Mouse (Mus musculus) liver, embryonic 15.5 days (tissue): ENCODE measurements around the gene Eml4. TPM values are rescaled to one million over a fixed set of nuclear protein-coding genes. Genes with fewer than 3 reads are reported as not detected.

Source experiments
- ATAC-seq: fragments of 200-750 bp; cut with Nextera tagmentation; 2 replicates; pipeline ENCODE4 v1.8.0; 2017; ENCODE audit warnings: moderate number of reproducible peaks, mild to moderate bottlenecking, moderate library complexity; ENCODE audit not compliant: insufficient read depth
- H3K27ac ChIP-seq: fragments of 300-500 bp; sonication (generic); replicated peaks from 2 replicates; pipeline ENCODE4 v1.5.1; 2015; ENCODE audit warnings: mild to moderate bottlenecking, inconsistent platforms
- H3K27me3 ChIP-seq: fragments of 300-500 bp; sonication (generic); 2 replicates; pipeline ENCODE4 v1.6.1; 2015; ENCODE audit warnings: mild to moderate bottlenecking, inconsistent platforms
- H3K36me3 ChIP-seq: fragments of 300-500 bp; sonication (generic); replicated peaks from 2 replicates; pipeline ENCODE4 v1.6.1; 2015; ENCODE audit warnings: moderate library complexity, mild to moderate bottlenecking, inconsistent platforms
- H3K4me1 ChIP-seq: fragments of 300-500 bp; sonication (generic); replicated peaks from 2 replicates; pipeline ENCODE4 v1.6.1; 2015; ENCODE audit warnings: inconsistent platforms
- H3K4me2 ChIP-seq: fragments of 300-500 bp; sonication (generic); 2 replicates; pipeline ENCODE4 v1.6.1; 2015; ENCODE audit warnings: moderate library complexity, mild to moderate bottlenecking, inconsistent platforms
- H3K4me3 ChIP-seq: fragments of 300-500 bp; sonication (generic); replicated peaks from 2 replicates; pipeline ENCODE4 v1.5.1; 2015; ENCODE audit warnings: mild to moderate bottlenecking, inconsistent platforms
- H3K9ac ChIP-seq: fragments of 300-500 bp; sonication (generic); 2 replicates; pipeline ENCODE4 v1.6.1; 2015; ENCODE audit warnings: moderate library complexity, mild to moderate bottlenecking, inconsistent platforms
- H3K9me3 ChIP-seq: fragments of 300-500 bp; sonication (generic); replicated peaks from 2 replicates; pipeline ENCODE4 v1.6.1; 2016; ENCODE audit warnings: inconsistent platforms
- WGBS: fragments of 180-500 bp; shearing (Covaris S2); methylation state at CpG from one replicate; pipeline ENCODE4 v1.1.7; 2015; ENCODE audit warnings: mixed read lengths; ENCODE audit not compliant: insufficient replicate concordance; 5-methylcytosine and 5-hydroxymethylcytosine counted together
- polyA plus RNA-seq: library from polyadenylated mRNA; unstranded; fragments of >200 nt; fragmentation: Nextera tagmentation; extraction: Ambion mirVana; gene quantifications from 2 replicates; pipeline ENCODE4 v1.2.1, GENCODE M21; 2015

Gene Eml4
- polyA plus RNA-seq, 1 experiment from 2014 or later, result 4.4 TPM

GRCm38 (mm10) chr17:83384981-83385380 lies 34.2 kb downstream of the Eml4 start:
- no peaks in the 10 kb centered on the region for H3K9me3 ChIP-seq
- 72% methylated on average over 2 of the region's 2 CpGs for WGBS
- H3K27me3 ChIP-seq, result no peaks in the 10 kb centered on the region
- no peak overlapping the region for H3K27ac ChIP-seq
- no peak overlapping the region for H3K9ac ChIP-seq
- no peaks in the 10 kb centered on the region for H3K36me3 ChIP-seq
- H3K4me2 ChIP-seq, result no peak overlapping the region
- peaks cover 3% of the 10 kb centered on the region; the same call in 1 of the 2 replicates for H3K4me1 ChIP-seq
- no peak for ATAC-seq
- no peak overlapping the region for H3K4me3 ChIP-seq

GRCm38 (mm10) chr17:83387161-83387560 lies 36.4 kb downstream of the Eml4 start:
- Histone ChIP-seq H3K27me3 (no peaks in the 10 kb centered on the region), H3K4me1 (peaks cover 3% of the 10 kb centered on the region; the same call in 1 of the 2 replicates), H3K9me3 (no peaks in the 10 kb centered on the region), H3K4me2 (no peak overlapping the region), H3K27ac (no peak overlapping the region), H3K4me3 (no peak overlapping the region), H3K36me3 (no peaks in the 10 kb centered on the region), H3K9ac (no peak overlapping the region)
- 70% methylated on average over 3 of the region's 3 CpGs for WGBS
- ATAC-seq, result no peak

GRCm38 (mm10) chr17:83394013-83394412 lies 43.3 kb downstream of the Eml4 start:
- Histone ChIP-seq H3K27ac (no peak overlapping the region), H3K27me3 (no peaks in the 10 kb centered on the region), H3K9ac (no peak overlapping the region), H3K4me2 (no peak overlapping the region), H3K9me3 (no peaks in the 10 kb centered on the region), H3K36me3 (no peaks in the 10 kb centered on the region), H3K4me3 (no peak overlapping the region), H3K4me1 (peaks cover 10% of the 10 kb centered on the region; the same call in 1 of the 2 replicates)
- ATAC-seq, result no peak
- 33% methylated on average over 3 of the region's 3 CpGs for WGBS

- no peak overlapping the region for H3K9ac ChIP-seq
- peak overlapping the region; percentile 20 for H3K4me2 ChIP-seq
- peaks cover 10% of the 10 kb centered on the region; the same call in 1 of the 2 replicates for H3K4me1 ChIP-seq
- peak overlapping the region; percentile 64; the same call in 1 of the 2 replicates for H3K27ac ChIP-seq
- H3K4me3 ChIP-seq, result no peak overlapping the region; the same call in 1 of the 2 replicates
- no peak for ATAC-seq
- H3K27me3 ChIP-seq, result no peaks in the 10 kb centered on the region
- no peaks in the 10 kb centered on the region for H3K9me3 ChIP-seq
- WGBS, result 13% methylated on average over 6 of the region's 6 CpGs
- H3K36me3 ChIP-seq, result no peaks in the 10 kb centered on the region
Measured at GRCm38 (mm10) chr17:83397571-83398100, 46.9 kb downstream of the Eml4 start.

DNA sequence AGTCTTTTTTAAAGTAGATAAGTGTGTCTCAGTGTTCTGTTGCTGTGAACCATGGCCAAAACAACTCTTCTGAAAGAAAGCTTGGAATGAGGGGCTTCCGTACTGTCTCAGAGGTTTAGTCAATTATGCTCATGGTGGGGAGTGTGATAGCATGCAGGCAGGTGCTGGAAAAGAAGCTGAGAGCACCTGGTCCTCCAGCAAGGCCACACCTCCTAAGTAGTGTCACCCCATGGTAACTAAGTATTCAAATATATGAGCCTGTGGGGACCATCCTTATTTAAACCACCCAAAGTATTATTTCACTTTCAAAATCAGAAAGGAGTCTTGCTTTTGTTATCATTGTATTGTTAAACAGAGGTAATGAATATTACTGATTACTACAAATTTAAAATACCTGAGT lies 48.0 kb downstream of the Eml4 start:
- ATAC-seq, result no peak
- no peak overlapping the region for H3K4me3 ChIP-seq
- peaks cover 10% of the 10 kb centered on the region; the same call in 1 of the 2 replicates for H3K4me1 ChIP-seq
- H3K36me3 ChIP-seq, result no peaks in the 10 kb centered on the region
- H3K9ac ChIP-seq, result no peak overlapping the region
- no peak overlapping the region for H3K27ac ChIP-seq
- no peaks in the 10 kb centered on the region for H3K9me3 ChIP-seq
- WGBS, result 69% methylated on average over 1 of the region's 1 CpGs
- H3K27me3 ChIP-seq, result no peaks in the 10 kb centered on the region
- H3K4me2 ChIP-seq, result no peak overlapping the region

GRCm38 (mm10) chr17:83430607-83431006 lies 79.9 kb downstream of the Eml4 start:
- 73% methylated on average over 4 of the region's 4 CpGs for WGBS
- ATAC-seq, result no peak
- H3K4me1 ChIP-seq, result no peaks in the 10 kb centered on the region

DNA sequence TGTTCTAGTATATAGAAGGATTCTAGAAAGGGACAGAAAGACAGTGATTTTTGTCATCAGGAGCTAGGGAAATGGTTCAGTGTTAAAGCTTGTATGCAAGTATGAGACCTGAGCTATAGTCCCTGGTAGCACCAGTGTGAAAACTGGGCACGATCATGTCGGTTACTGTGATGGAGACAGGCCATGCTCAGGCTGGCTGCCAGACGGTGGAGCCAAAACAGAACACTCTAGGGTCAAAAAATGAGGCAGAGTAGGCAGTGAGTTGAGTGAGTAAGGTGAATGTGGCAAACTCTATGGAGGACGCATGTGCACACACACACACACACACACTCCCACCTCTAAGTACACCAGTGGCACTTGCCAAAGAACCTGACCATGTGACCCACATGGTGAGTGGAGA lies 92.7 kb downstream of the Eml4 start:
- 77% methylated on average over 4 of the region's 4 CpGs for WGBS
- H3K4me2 ChIP-seq, result no peak overlapping the region
- no peak overlapping the region for H3K27ac ChIP-seq
- no peak overlapping the region for H3K4me3 ChIP-seq
- H3K4me1 ChIP-seq, result no peaks in the 10 kb centered on the region
- no peak overlapping the region for H3K9ac ChIP-seq
- no peaks in the 10 kb centered on the region for H3K9me3 ChIP-seq
- no peak for ATAC-seq
- H3K36me3 ChIP-seq, result peaks cover 9% of the 10 kb centered on the region; the same call in 1 of the 2 replicates
- no peaks in the 10 kb centered on the region for H3K27me3 ChIP-seq

More at GRCm38 (mm10) chr17:83430607-83431006, 79.9 kb downstream of the Eml4 start:
- Histone ChIP-seq H3K27me3 (no peaks in the 10 kb centered on the region), H3K9me3 (no peaks in the 10 kb centered on the region), H3K27ac (no peak overlapping the region), H3K4me2 (no peak overlapping the region), H3K9ac (no peak overlapping the region), H3K36me3 (no peaks in the 10 kb centered on the region), H3K4me3 (no peak overlapping the region)

DNA sequence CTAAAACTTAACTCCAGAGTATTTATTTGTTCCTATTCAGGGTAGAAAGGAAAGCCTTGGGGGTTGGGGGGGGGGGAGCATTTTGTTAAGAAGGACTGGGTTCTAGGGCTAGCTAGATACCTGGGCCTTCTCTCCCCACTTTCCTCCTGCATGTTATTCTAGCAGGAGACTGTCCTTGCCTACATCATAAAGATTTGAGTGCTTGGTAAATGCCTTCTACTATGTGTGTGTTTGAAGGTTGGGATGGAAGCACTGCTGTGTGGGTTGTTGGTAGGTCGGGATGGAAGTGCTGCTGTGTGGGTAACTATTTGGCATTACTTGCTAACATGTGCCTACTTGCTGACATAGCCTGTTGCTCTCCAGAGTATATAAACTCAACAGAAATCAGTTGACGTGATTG lies 98.9 kb downstream of the Eml4 start:
- H3K36me3 ChIP-seq, result peaks cover 21% of the 10 kb centered on the region
- no peak overlapping the region for H3K4me3 ChIP-seq
- H3K4me2 ChIP-seq, result no peak overlapping the region
- no peak for ATAC-seq
- H3K9ac ChIP-seq, result no peak overlapping the region
- H3K27me3 ChIP-seq, result no peaks in the 10 kb centered on the region
- no peaks in the 10 kb centered on the region for H3K9me3 ChIP-seq
- no peaks in the 10 kb centered on the region for H3K4me1 ChIP-seq
- 58% methylated on average over 2 of the region's 2 CpGs for WGBS
- no peak overlapping the region for H3K27ac ChIP-seq

DNA sequence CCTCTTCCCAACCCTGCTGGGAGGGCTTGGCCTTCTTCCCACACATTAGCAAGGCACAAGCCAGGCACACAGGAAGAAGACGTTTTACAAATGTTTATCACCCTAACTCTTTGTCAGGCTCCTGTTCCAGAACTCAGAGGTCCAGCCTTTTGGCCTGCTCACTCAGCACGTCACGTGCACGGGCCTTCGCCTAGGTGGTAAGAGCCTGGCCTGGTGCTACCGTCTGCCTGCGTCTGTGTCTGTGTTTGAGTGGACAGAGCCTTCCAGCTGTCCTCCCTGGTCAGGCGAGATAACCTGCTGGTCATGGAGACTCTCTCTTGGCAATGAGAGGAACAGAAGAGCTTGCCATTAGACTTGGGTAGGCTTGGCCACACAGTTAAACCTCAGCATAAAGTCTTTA lies 100.6 kb downstream of the Eml4 start:
- ATAC-seq, result no peak
- H3K4me2 ChIP-seq, result no peak overlapping the region
- peaks cover 26% of the 10 kb centered on the region for H3K36me3 ChIP-seq
- no peaks in the 10 kb centered on the region for H3K27me3 ChIP-seq
- H3K27ac ChIP-seq, result no peak overlapping the region
- H3K9me3 ChIP-seq, result no peaks in the 10 kb centered on the region
- H3K4me3 ChIP-seq, result no peak overlapping the region
- no peaks in the 10 kb centered on the region for H3K4me1 ChIP-seq
- WGBS, result 78% methylated on average over 8 of the region's 8 CpGs
- no peak overlapping the region for H3K9ac ChIP-seq

DNA sequence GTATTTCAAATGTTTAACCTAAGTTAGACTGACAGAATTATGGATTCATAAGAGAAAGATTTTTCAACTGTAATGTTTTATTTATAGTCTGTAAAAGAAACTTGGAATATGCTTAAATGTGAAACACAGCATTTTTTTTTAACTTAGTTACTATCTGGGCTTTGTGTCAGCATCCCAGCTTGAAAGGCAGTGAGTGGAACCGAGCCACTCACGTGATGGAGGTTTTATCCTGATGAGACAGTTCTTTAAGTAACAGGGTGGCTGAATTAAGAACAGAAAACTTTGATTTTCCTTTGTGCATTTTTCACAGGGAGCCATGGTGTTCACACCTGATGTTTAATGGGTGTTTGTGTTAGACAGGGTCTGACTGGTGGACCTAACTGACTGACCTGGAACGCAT lies 101.1 kb downstream of the Eml4 start:
- no peaks in the 10 kb centered on the region for H3K9me3 ChIP-seq
- ATAC-seq, result no peak
- no peaks in the 10 kb centered on the region for H3K4me1 ChIP-seq
- no peak overlapping the region for H3K4me2 ChIP-seq
- H3K4me3 ChIP-seq, result no peak overlapping the region
- H3K36me3 ChIP-seq, result peaks cover 26% of the 10 kb centered on the region
- WGBS, result 87% methylated on average over 3 of the region's 3 CpGs
- no peaks in the 10 kb centered on the region for H3K27me3 ChIP-seq
- no peak overlapping the region for H3K9ac ChIP-seq
- H3K27ac ChIP-seq, result no peak overlapping the region

DNA sequence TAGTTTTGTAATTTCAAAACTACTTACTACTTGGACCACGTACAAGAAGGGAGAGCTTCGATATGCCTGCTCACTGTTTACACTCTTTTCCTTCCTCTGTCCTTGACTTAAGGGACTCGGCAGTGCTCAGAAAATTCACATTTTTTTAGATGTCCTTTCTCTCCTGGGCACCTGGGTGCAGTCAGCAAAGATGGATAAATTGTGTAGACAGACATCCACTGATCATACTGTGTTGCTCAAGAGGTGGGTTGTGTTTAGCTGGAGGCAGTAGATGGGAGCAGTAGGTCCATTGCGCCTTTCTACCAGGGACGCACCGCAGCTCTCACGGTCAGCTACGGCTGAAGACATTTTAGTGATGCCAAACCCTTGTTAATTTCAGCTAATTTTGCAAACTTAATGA lies 101.7 kb downstream of the Eml4 start:
- Histone ChIP-seq H3K27ac (no peak overlapping the region), H3K27me3 (no peaks in the 10 kb centered on the region), H3K9me3 (no peaks in the 10 kb centered on the region), H3K4me1 (no peaks in the 10 kb centered on the region), H3K9ac (no peak overlapping the region), H3K4me3 (no peak overlapping the region), H3K36me3 (peaks cover 30% of the 10 kb centered on the region), H3K4me2 (no peak overlapping the region)
- no peak for ATAC-seq
- WGBS, result 79% methylated on average over 8 of the region's 8 CpGs

- no peak overlapping the region for H3K4me2 ChIP-seq
- H3K4me1 ChIP-seq, result no peaks in the 10 kb centered on the region
- no peak overlapping the region for H3K27ac ChIP-seq
- H3K27me3 ChIP-seq, result no peaks in the 10 kb centered on the region
- WGBS, result 68% methylated on average over 5 of the region's 5 CpGs
- no peak overlapping the region for H3K9ac ChIP-seq
- H3K4me3 ChIP-seq, result no peak overlapping the region
- H3K36me3 ChIP-seq, result peaks cover 35% of the 10 kb centered on the region
- no peak for ATAC-seq
- no peaks in the 10 kb centered on the region for H3K9me3 ChIP-seq
Measured at GRCm38 (mm10) chr17:83453587-83453986, 102.9 kb downstream of the Eml4 start.
